Mouse (Mus musculus) embryonic facial prominence, embryonic 14.5 days (tissue): ENCODE results near the gene BC005537. TPM values are rescaled to one million over a fixed set of nuclear protein-coding genes. Genes with fewer than 3 reads are reported as not detected.

Experiments used
- ATAC-seq: fragments of 200-750 bp; cut with Nextera tagmentation; 2 replicates; pipeline ENCODE4 v1.8.0; 2017; ENCODE audit warnings: low read depth, moderate number of reproducible peaks, moderate TSS enrichment
- DNase-seq: peaks from one replicate; pipeline ENCODE4 v3.0.0-alpha.2; 2015; ENCODE audit warnings: low spot score
- H3K27ac ChIP-seq: fragments of 300-500 bp; sonication (generic); replicated peaks from 2 replicates; pipeline ENCODE4 v1.5.1; 2014; ENCODE audit warnings: low read depth, mild to moderate bottlenecking, low read length, moderate library complexity
- H3K27me3 ChIP-seq: fragments of 300-500 bp; sonication (generic); replicated peaks from 2 replicates; pipeline ENCODE4 v1.6.1; 2014; ENCODE audit warnings: low read length; ENCODE audit not compliant: control insufficient read depth, insufficient read depth
- H3K36me3 ChIP-seq: fragments of 300-500 bp; sonication (generic); 2 replicates; pipeline ENCODE4 v1.6.1; 2014; ENCODE audit warnings: low read length, mixed read lengths; ENCODE audit not compliant: control insufficient read depth, insufficient read depth
- H3K4me1 ChIP-seq: fragments of 300-500 bp; sonication (generic); 2 replicates; pipeline ENCODE4 v1.6.1; 2014; ENCODE audit warnings: antibody characterized with exemption, low read length; ENCODE audit not compliant: control insufficient read depth, insufficient read depth
- H3K4me2 ChIP-seq: fragments of 300-500 bp; sonication (generic); 2 replicates; pipeline ENCODE4 v1.6.1; 2014; ENCODE audit warnings: low read depth, mild to moderate bottlenecking, low read length, moderate library complexity, mixed read lengths
- H3K4me3 ChIP-seq: fragments of 300-500 bp; sonication (generic); 2 replicates; pipeline ENCODE4 v1.5.1; 2014; ENCODE audit warnings: low read depth, mild to moderate bottlenecking, low read length
- H3K9ac ChIP-seq: fragments of 300-500 bp; sonication (generic); 2 replicates; pipeline ENCODE4 v1.6.1; 2014; ENCODE audit warnings: low read depth, mild to moderate bottlenecking, low read length, moderate library complexity, mixed read lengths
- H3K9me3 ChIP-seq: fragments of 300-500 bp; sonication (generic); 2 replicates; pipeline ENCODE4 v1.6.1; 2016; ENCODE audit warnings: low read length; ENCODE audit not compliant: control insufficient read depth
- WGBS: fragments of 180-500 bp; shearing (Covaris S2); extraction: QIAGEN DNeasy Blood & Tissue Kit; methylation state at CpG from one replicate; pipeline ENCODE4 v1.1.7; 2014; 5-methylcytosine and 5-hydroxymethylcytosine counted together
- polyA plus RNA-seq: library from polyadenylated mRNA; unstranded; fragments of >200 nt; fragmentation: Nextera tagmentation; extraction: Ambion mirVana; gene quantifications from 2 replicates; pipeline ENCODE4 v1.2.1, GENCODE M21; 2014

Gene BC005537
- polyA plus RNA-seq = 33.9 and 35.8 TPM in 2 replicates

- 0% methylated on average over 43 of the region's 74 CpGs for WGBS
- H3K27ac ChIP-seq = peak within 1 kb of the TSS; percentile 99
- peaks cover 18% of the 10 kb centered on the region for H3K4me1 ChIP-seq
- H3K27me3 ChIP-seq = no peaks in the 10 kb centered on the region
- DNase-seq (peak; percentile 61), ATAC-seq (peak; percentile 44)
- H3K9ac ChIP-seq = peak within 1 kb of the TSS; percentile 97
- peaks cover 18% of the 10 kb centered on the region for H3K36me3 ChIP-seq
- H3K4me2 ChIP-seq = peak within 1 kb of the TSS; percentile 86
- H3K4me3 ChIP-seq = peak within 1 kb of the TSS; percentile 87
- H3K9me3 ChIP-seq = no peaks in the 10 kb centered on the region
Measured at GRCm38 (mm10) chr13:24801308-24801921, at the start of gene BC005537. Gene BC005537 (plus strand): TSS chr13:24801657.

GRCm38 (mm10) chr13:24756756-24757155 is 44.7 kb upstream of the BC005537 start:
- WGBS = 95% methylated on average over 3 of the region's 3 CpGs
- no peak overlapping the region for H3K4me3 ChIP-seq
- no peaks in the 10 kb centered on the region for H3K9me3 ChIP-seq
- no peak overlapping the region for H3K4me2 ChIP-seq
- ATAC-seq = no peak
- no peak overlapping the region for H3K9ac ChIP-seq
- peaks cover 7% of the 10 kb centered on the region; the same call in 1 of the 2 replicates for H3K4me1 ChIP-seq
- no peak overlapping the region for H3K27ac ChIP-seq
- no peak for DNase-seq
- peaks cover 51% of the 10 kb centered on the region for H3K36me3 ChIP-seq
- H3K27me3 ChIP-seq = no peaks in the 10 kb centered on the region

GRCm38 (mm10) chr13:24757820-24758564 is 43.5 kb upstream of the BC005537 start:
- no peak overlapping the region for H3K27ac ChIP-seq

GRCm38 (mm10) chr13:24759451-24759850 is 42.0 kb upstream of the BC005537 start:
- no peak overlapping the region for H3K27ac ChIP-seq
- no peak overlapping the region for H3K9ac ChIP-seq
- ATAC-seq (no peak), DNase-seq (no peak)
- H3K4me2 ChIP-seq = no peak overlapping the region
- no peak overlapping the region for H3K4me3 ChIP-seq
- WGBS = 91% methylated on average over 10 of the region's 10 CpGs
- H3K4me1 ChIP-seq = peaks cover 7% of the 10 kb centered on the region; the same call in 1 of the 2 replicates
- no peaks in the 10 kb centered on the region for H3K27me3 ChIP-seq
- peaks cover 33% of the 10 kb centered on the region for H3K36me3 ChIP-seq
- H3K9me3 ChIP-seq = no peaks in the 10 kb centered on the region

More at GRCm38 (mm10) chr13:24757820-24758564, 43.5 kb upstream of the BC005537 start:
- Histone ChIP-seq H3K4me1 (peaks cover 7% of the 10 kb centered on the region; the same call in 1 of the 2 replicates), H3K9me3 (no peaks in the 10 kb centered on the region), H3K27me3 (no peaks in the 10 kb centered on the region), H3K36me3 (peaks cover 42% of the 10 kb centered on the region), H3K4me3 (no peak overlapping the region), H3K4me2 (no peak overlapping the region), H3K9ac (no peak overlapping the region)
- 88% methylated on average over 12 of the region's 12 CpGs for WGBS
- DNase-seq = no peak
- no peak for ATAC-seq

- WGBS = 54% methylated on average over 5 of the region's 5 CpGs
- Histone ChIP-seq H3K27ac (no peak overlapping the region), H3K9ac (peak overlapping the region; percentile 86), H3K4me1 (peaks cover 7% of the 10 kb centered on the region; the same call in 1 of the 2 replicates), H3K4me2 (peak overlapping the region; percentile 62), H3K4me3 (peak overlapping the region; percentile 97), H3K36me3 (peaks cover 23% of the 10 kb centered on the region), H3K9me3 (no peaks in the 10 kb centered on the region), H3K27me3 (no peaks in the 10 kb centered on the region)
- ATAC-seq = no peak
- no peak for DNase-seq
Measured at GRCm38 (mm10) chr13:24760351-24760870, 41.0 kb upstream of the BC005537 start.

- Histone ChIP-seq H3K27ac (peak overlapping the region; percentile 93), H3K9ac (peak overlapping the region; percentile 86), H3K36me3 (peaks cover 19% of the 10 kb centered on the region), H3K4me3 (peak overlapping the region; percentile 97), H3K27me3 (no peaks in the 10 kb centered on the region), H3K4me1 (peaks cover 7% of the 10 kb centered on the region; the same call in 1 of the 2 replicates), H3K4me2 (peak overlapping the region; percentile 62), H3K9me3 (no peaks in the 10 kb centered on the region)
- no peak for ATAC-seq
- 6% methylated on average over 10 of the region's 10 CpGs for WGBS
- no peak for DNase-seq
Measured at GRCm38 (mm10) chr13:24761083-24761402, 40.4 kb upstream of the BC005537 start.

- ATAC-seq (peak; percentile 98), DNase-seq (peak; percentile 95)
- H3K36me3 ChIP-seq = peaks cover 13% of the 10 kb centered on the region
- H3K27me3 ChIP-seq = no peaks in the 10 kb centered on the region
- H3K27ac ChIP-seq = peak within 1 kb of the TSS; percentile 93
- H3K4me1 ChIP-seq = peaks cover 7% of the 10 kb centered on the region; the same call in 1 of the 2 replicates
- peak within 1 kb of the TSS; percentile 97 for H3K4me3 ChIP-seq
- H3K9ac ChIP-seq = peak within 1 kb of the TSS; percentile 86
- under 1% methylated on average over 48 of the region's 79 CpGs for WGBS
- H3K4me2 ChIP-seq = peak within 1 kb of the TSS; percentile 62
- H3K9me3 ChIP-seq = no peaks in the 10 kb centered on the region
Measured at GRCm38 (mm10) chr13:24761403-24762227, 39.8 kb upstream of the BC005537 start, which contains the start of gene Gmnn. Gene Gmnn (minus strand): TSS chr13:24761923.

- Histone ChIP-seq H3K9ac (peak overlapping the region; percentile 86), H3K36me3 (0 out of 2 replicates have a peak, but pooled peaks cover 7% of the 10 kb centered on the region), H3K4me3 (peak overlapping the region; percentile 97), H3K27me3 (no peaks in the 10 kb centered on the region), H3K27ac (0 out of 2 replicates have a peak overlapping the region, but pooled peaks have one; percentile 93), H3K4me2 (peak overlapping the region; percentile 62), H3K9me3 (no peaks in the 10 kb centered on the region), H3K4me1 (peaks cover 7% of the 10 kb centered on the region; the same call in 1 of the 2 replicates)
- DNase-seq = no peak
- ATAC-seq = no peak
- 36% methylated on average over 4 of the region's 4 CpGs for WGBS
Measured at GRCm38 (mm10) chr13:24762254-24762653, 39.2 kb upstream of the BC005537 start.
